Mouse (Mus musculus): ENCODE measurements around the gene Mettl7b. TPM values are rescaled to one million over a fixed set of nuclear protein-coding genes. Genes with fewer than 3 reads are reported as not detected.
A peak's percentile ranks its signal among the peaks of the same experiment; 100 is the strongest.

Mettl7b gene
- polyA plus RNA-seq, 1 experiment from 2014 or later = not detected

- Histone ChIP-seq H3K4me3 (no peak overlapping the region), H3K4me2 (no peak overlapping the region), H3K27me3 (replicated peaks) (no peaks in the 10 kb centered on the region; the same call in 1 of the 2 replicates), H3K9ac (no peak overlapping the region), H3K36me3 (no peaks in the 10 kb centered on the region), H3K27ac (no peak overlapping the region), H3K9me3 (replicated peaks) (no peaks in the 10 kb centered on the region), H3K4me1 (no peaks in the 10 kb centered on the region)
- 25% methylated on average over 3 of the region's 3 CpGs for WGBS (ENCODE audit: insufficient replicate concordance)
- no peak for ATAC-seq
Observed at GRCm38 (mm10) chr10:128976395-128976794, 15.6 kb upstream of the Mettl7b start.

GRCm38 (mm10) chr10:128972841-128973240 is 12.1 kb upstream of the Mettl7b start:
- peaks cover 12% of the 10 kb centered on the region for H3K27me3 ChIP-seq (replicated peaks)
- ATAC-seq = no peak
- no peaks in the 10 kb centered on the region for H3K4me1 ChIP-seq
- H3K4me2 ChIP-seq = no peak overlapping the region
- H3K9ac ChIP-seq = no peak overlapping the region
- no peaks in the 10 kb centered on the region for H3K36me3 ChIP-seq
- H3K9me3 ChIP-seq (replicated peaks) = no peaks in the 10 kb centered on the region
- 53% methylated on average over 4 of the region's 4 CpGs for WGBS (ENCODE audit: insufficient replicate concordance)
- no peak overlapping the region for H3K4me3 ChIP-seq
- no peak overlapping the region for H3K27ac ChIP-seq

GRCm38 (mm10) chr10:128970740-128971250 is 10.0 kb upstream of the Mettl7b start:
- Histone ChIP-seq H3K36me3 (no peaks in the 10 kb centered on the region), H3K27ac (no peak overlapping the region), H3K4me3 (no peak overlapping the region), H3K27me3 (replicated peaks) (peaks cover 21% of the 10 kb centered on the region), H3K4me1 (no peaks in the 10 kb centered on the region), H3K9me3 (replicated peaks) (no peaks in the 10 kb centered on the region), H3K9ac (no peak overlapping the region), H3K4me2 (no peak overlapping the region)
- no peak for ATAC-seq
- WGBS (ENCODE audit: insufficient replicate concordance) = 23% methylated on average over 1 of the region's 1 CpGs

- H3K27me3 ChIP-seq (replicated peaks) = peaks cover 21% of the 10 kb centered on the region
- no peak for ATAC-seq
- no peaks in the 10 kb centered on the region for H3K9me3 ChIP-seq (replicated peaks)
- no peak overlapping the region for H3K4me3 ChIP-seq
- no peak overlapping the region for H3K27ac ChIP-seq
- H3K4me1 ChIP-seq = no peaks in the 10 kb centered on the region
- 32% methylated on average over 1 of the region's 1 CpGs for WGBS (ENCODE audit: insufficient replicate concordance)
- no peaks in the 10 kb centered on the region for H3K36me3 ChIP-seq
- H3K9ac ChIP-seq = no peak overlapping the region
- H3K4me2 ChIP-seq = no peak overlapping the region
Observed at GRCm38 (mm10) chr10:128968341-128968749, 7.6 kb upstream of the Mettl7b start.

- no peak for ATAC-seq
- no peaks in the 10 kb centered on the region for H3K9me3 ChIP-seq (replicated peaks)
- no peak overlapping the region for H3K9ac ChIP-seq
- H3K36me3 ChIP-seq = no peaks in the 10 kb centered on the region
- H3K4me2 ChIP-seq = no peak overlapping the region
- no peak overlapping the region for H3K27ac ChIP-seq
- H3K27me3 ChIP-seq (replicated peaks) = peaks cover 25% of the 10 kb centered on the region
- H3K4me1 ChIP-seq = no peaks in the 10 kb centered on the region
- 61% methylated on average over 6 of the region's 6 CpGs for WGBS (ENCODE audit: insufficient replicate concordance)
- no peak overlapping the region for H3K4me3 ChIP-seq
Observed at GRCm38 (mm10) chr10:128965871-128966270, 5.1 kb upstream of the Mettl7b start.

- Histone ChIP-seq H3K9me3 (replicated peaks) (no peaks in the 10 kb centered on the region), H3K4me1 (no peaks in the 10 kb centered on the region), H3K9ac (no peak overlapping the region), H3K4me3 (no peak overlapping the region), H3K27me3 (replicated peaks) (peaks cover 24% of the 10 kb centered on the region), H3K36me3 (no peaks in the 10 kb centered on the region), H3K27ac (no peak overlapping the region), H3K4me2 (no peak overlapping the region)
- ATAC-seq = peak; percentile 80
- 43% methylated on average over 2 of the region's 2 CpGs for WGBS (ENCODE audit: insufficient replicate concordance)
Observed at GRCm38 (mm10) chr10:128964961-128965360, 4.2 kb upstream of the Mettl7b start.

- Histone ChIP-seq H3K4me2 (no peak overlapping the region), H3K36me3 (no peaks in the 10 kb centered on the region), H3K4me1 (no peaks in the 10 kb centered on the region), H3K9me3 (replicated peaks) (no peaks in the 10 kb centered on the region), H3K27me3 (replicated peaks) (peaks cover 39% of the 10 kb centered on the region), H3K27ac (no peak overlapping the region), H3K9ac (no peak overlapping the region), H3K4me3 (no peak overlapping the region)
- ATAC-seq = peak; percentile 28; the same call in 1 of the 2 replicates
- WGBS (ENCODE audit: insufficient replicate concordance) = 63% methylated on average over 4 of the region's 4 CpGs
Observed at GRCm38 (mm10) chr10:128960142-128960541, 646 bp downstream of the Mettl7b start.

GRCm38 (mm10) chr10:128958340-128958739 is 2.4 kb downstream of the Mettl7b start:
- H3K27ac ChIP-seq = no peak overlapping the region
- no peak overlapping the region for H3K4me2 ChIP-seq
- 64% methylated on average over 10 of the region's 10 CpGs for WGBS (ENCODE audit: insufficient replicate concordance)
- H3K36me3 ChIP-seq = no peaks in the 10 kb centered on the region
- no peak for ATAC-seq
- no peaks in the 10 kb centered on the region for H3K9me3 ChIP-seq (replicated peaks)
- H3K4me3 ChIP-seq = no peak overlapping the region
- peaks cover 42% of the 10 kb centered on the region for H3K27me3 ChIP-seq (replicated peaks)
- no peak overlapping the region for H3K9ac ChIP-seq
- H3K4me1 ChIP-seq = no peaks in the 10 kb centered on the region

- 0 out of 2 replicates have a peak, but pooled peaks cover 3% of the 10 kb centered on the region for H3K9me3 ChIP-seq (replicated peaks)
- ATAC-seq = no peak
- H3K4me3 ChIP-seq = no peak overlapping the region
- peaks cover 25% of the 10 kb centered on the region for H3K27me3 ChIP-seq (replicated peaks)
- WGBS (ENCODE audit: insufficient replicate concordance) = 46% methylated on average over 16 of the region's 16 CpGs
- H3K9ac ChIP-seq = no peak overlapping the region
- H3K4me1 ChIP-seq = no peaks in the 10 kb centered on the region
- no peak overlapping the region for H3K4me2 ChIP-seq
- H3K36me3 ChIP-seq = no peaks in the 10 kb centered on the region
- no peak overlapping the region for H3K27ac ChIP-seq
Observed at GRCm38 (mm10) chr10:128950208-128950887, 10.4 kb downstream of the Mettl7b start.

GRCm38 (mm10) chr10:128947496-128947895 is 13.3 kb downstream of the Mettl7b start:
- ATAC-seq = no peak
- Histone ChIP-seq H3K27me3 (replicated peaks) (peaks cover 39% of the 10 kb centered on the region), H3K9me3 (replicated peaks) (0 out of 2 replicates have a peak, but pooled peaks cover 3% of the 10 kb centered on the region), H3K27ac (no peak overlapping the region), H3K4me3 (no peak overlapping the region), H3K36me3 (no peaks in the 10 kb centered on the region), H3K9ac (no peak overlapping the region), H3K4me1 (no peaks in the 10 kb centered on the region), H3K4me2 (no peak overlapping the region)
- WGBS (ENCODE audit: insufficient replicate concordance) = 71% methylated on average over 4 of the region's 4 CpGs

- Histone ChIP-seq H3K36me3 (no peaks in the 10 kb centered on the region), H3K4me1 (no peaks in the 10 kb centered on the region), H3K4me2 (no peak overlapping the region), H3K27me3 (replicated peaks) (peaks cover 45% of the 10 kb centered on the region), H3K9ac (no peak overlapping the region), H3K4me3 (no peak overlapping the region), H3K9me3 (replicated peaks) (0 out of 2 replicates have a peak, but pooled peaks cover 3% of the 10 kb centered on the region), H3K27ac (no peak overlapping the region)
- 20% methylated on average over 3 of the region's 3 CpGs for WGBS (ENCODE audit: insufficient replicate concordance)
- ATAC-seq = peak; percentile 34; the same call in 1 of the 2 replicates
Observed at GRCm38 (mm10) chr10:128945675-128946074, 15.1 kb downstream of the Mettl7b start.

- Histone ChIP-seq H3K9ac (no peak overlapping the region), H3K27me3 (replicated peaks) (peaks cover 52% of the 10 kb centered on the region), H3K4me2 (no peak overlapping the region), H3K36me3 (no peaks in the 10 kb centered on the region), H3K9me3 (replicated peaks) (no peaks in the 10 kb centered on the region), H3K4me1 (no peaks in the 10 kb centered on the region), H3K27ac (no peak overlapping the region), H3K4me3 (no peak overlapping the region)
- WGBS (ENCODE audit: insufficient replicate concordance) = 61% methylated on average over 10 of the region's 10 CpGs
- ATAC-seq = no peak
Observed at GRCm38 (mm10) chr10:128940475-128941061, 20.2 kb downstream of the Mettl7b start.

Data from liver, embryonic 12.5 days (tissue).